Mouse (Mus musculus): ENCODE measurements around the gene Tmtc4.

Tmtc4 gene

DNA sequence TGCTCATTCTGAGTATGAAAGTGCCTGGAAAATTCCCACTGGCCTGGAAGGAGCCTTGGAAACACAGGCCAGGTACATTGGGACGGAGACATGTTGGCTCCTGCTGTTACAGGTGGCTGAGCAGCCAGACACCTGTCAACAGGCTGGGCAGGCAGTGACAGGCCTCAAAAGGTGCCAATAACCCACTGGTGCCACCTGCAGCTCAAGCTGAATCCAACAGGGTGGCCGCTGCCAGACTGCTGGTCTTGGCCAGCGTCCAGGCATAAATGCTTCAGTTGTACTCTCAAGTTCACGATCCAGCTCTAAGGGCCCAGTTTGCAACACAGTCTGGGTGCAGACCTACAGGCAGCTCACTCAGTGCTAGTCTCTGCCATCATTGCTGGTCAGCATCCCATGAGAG, 81.0 kb downstream of the Tmtc4 start:
- peak; percentile 71 to 81 for DNase-seq (ENCODE audit: low spot score in 2 of 2)

- peak in 1 of 2 experiments; percentile 17 for DNase-seq (ENCODE audit: low spot score in 2 of 2)
Observed at GRCm38 (mm10) chr14:122902136-122902535, 81.7 kb downstream of the Tmtc4 start.

GRCm38 (mm10) chr14:122901715-122902114, 82.1 kb downstream of the Tmtc4 start:
- DNase-seq (ENCODE audit: low spot score in 2 of 2), result no peak

GRCm38 (mm10) chr14:122901177-122901576, 82.7 kb downstream of the Tmtc4 start:
- no peak for DNase-seq (ENCODE audit: low spot score in 2 of 2)

GRCm38 (mm10) chr14:122900679-122901078, 83.2 kb downstream of the Tmtc4 start:
- DNase-seq (ENCODE audit: low spot score in 2 of 2), result no peak

GRCm38 (mm10) chr14:122898550-122898949, 85.3 kb downstream of the Tmtc4 start:
- no peak for DNase-seq (ENCODE audit: low spot score in 2 of 2)

GRCm38 (mm10) chr14:122896106-122896505, 87.7 kb downstream of the Tmtc4 start:
- no peak for DNase-seq (ENCODE audit: low spot score in 2 of 2)

- no peak for DNase-seq (ENCODE audit: low spot score in 2 of 2)
Observed at GRCm38 (mm10) chr14:122891470-122891968, 92.3 kb downstream of the Tmtc4 start.

DNA sequence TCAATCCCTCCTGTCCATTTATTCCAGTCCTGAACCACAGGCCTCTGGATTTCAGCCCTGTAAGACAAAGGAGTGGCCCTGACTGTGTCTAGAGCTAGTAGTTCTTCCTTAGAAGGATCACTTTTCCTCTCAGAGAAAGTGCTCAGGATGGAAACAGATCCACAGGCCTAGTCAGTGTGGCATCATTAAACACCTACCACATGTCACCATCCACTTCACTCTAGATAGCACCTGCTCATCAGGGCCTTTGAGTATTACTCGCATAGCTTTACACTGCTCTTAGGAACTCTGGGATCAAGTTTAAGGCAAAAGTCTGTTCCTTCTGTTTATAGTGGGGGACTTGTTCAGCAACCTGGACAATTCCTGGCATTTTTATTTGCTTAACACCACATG, 95.4 kb downstream of the Tmtc4 start:
- DNase-seq (ENCODE audit: low spot score in 2 of 2), result no peak

DNA sequence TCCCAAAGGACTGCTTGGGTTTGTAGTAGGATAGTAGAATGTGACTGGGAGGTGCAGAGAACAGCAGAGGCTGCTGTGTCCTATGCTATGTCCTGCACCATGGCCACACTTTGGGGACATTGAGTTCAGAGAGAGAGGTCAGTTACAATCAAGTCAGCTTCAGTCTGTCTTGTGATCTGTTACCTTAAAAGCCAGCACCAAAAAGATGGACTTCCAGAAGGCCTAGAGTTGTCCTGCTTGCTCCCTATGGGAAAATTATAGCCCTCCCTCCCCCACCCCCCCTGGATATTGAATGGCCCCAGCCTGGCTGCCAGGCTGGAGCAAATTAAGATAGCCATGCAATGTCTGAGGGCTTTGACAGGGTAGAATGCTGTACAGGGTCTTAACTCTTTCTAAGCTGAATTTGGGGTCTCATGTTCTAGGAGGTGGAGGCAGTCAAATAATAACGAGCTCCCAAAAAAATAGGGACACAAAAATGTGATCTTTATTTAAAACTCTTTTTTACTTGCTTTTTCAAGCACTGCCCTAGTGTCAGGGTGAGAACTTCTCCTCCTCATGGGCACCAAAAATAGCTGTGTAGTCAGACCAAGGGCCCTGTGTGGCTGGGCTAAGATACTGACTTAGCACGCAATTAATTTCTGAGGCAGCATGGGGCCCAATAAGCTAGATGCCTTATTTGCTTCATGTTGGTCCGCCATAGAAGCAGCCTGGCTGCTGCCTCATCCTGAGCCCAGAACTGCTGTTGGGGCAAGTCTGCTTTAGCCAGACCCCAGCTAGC, 95.9 kb downstream of the Tmtc4 start:
- DNase-seq (ENCODE audit: low spot score in 2 of 2), result no peak

GRCm38 (mm10) chr14:122887278-122887677, 96.6 kb downstream of the Tmtc4 start:
- DNase-seq (ENCODE audit: low spot score in 2 of 2), result no peak

DNA sequence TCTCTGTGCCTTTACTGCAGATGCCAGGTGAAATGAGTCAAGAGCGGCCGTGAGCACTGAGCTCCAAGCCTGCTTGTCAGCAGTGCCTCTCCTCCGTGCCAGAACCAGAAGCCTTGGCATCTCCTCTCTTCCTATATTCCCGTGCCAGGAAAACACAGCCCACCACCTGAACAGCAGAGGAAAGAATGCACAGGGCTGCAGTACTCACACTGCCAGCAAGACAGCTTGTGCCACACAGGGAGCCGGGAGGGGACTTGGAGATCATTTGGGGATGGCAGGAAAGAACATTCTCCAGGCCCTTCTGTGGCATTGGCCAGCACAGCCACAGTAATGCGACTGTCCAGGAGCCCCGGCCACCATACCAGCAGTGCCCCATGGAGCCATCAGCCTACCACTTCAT, 97.9 kb downstream of the Tmtc4 start:
- DNase-seq (ENCODE audit: low spot score in 2 of 2), result no peak

GRCm38 (mm10) chr14:122883821-122884584, 99.8 kb downstream of the Tmtc4 start:
- no peak for DNase-seq (ENCODE audit: low spot score in 2 of 2)

DNA sequence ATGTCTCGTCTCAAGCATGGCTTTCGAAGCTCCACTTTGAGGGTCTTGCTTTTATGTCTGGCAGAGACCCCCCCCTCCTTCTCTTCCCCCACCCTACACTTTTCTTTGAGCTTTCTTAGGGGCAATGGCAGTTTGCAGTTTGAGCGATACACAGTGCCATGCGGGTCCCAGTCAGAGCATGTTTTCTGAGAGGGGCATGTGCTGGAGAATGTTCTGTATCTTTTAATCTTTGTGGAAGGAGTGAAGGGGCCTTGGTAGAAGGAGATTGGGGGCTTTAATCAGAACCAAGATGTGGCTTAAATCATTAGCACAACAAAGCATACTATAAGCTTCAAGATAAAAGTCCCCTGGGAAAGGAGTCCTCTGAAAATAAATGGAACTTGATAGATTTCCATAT, 100.4 kb downstream of the Tmtc4 start:
- no peak for DNase-seq (ENCODE audit: low spot score in 2 of 2)

DNA sequence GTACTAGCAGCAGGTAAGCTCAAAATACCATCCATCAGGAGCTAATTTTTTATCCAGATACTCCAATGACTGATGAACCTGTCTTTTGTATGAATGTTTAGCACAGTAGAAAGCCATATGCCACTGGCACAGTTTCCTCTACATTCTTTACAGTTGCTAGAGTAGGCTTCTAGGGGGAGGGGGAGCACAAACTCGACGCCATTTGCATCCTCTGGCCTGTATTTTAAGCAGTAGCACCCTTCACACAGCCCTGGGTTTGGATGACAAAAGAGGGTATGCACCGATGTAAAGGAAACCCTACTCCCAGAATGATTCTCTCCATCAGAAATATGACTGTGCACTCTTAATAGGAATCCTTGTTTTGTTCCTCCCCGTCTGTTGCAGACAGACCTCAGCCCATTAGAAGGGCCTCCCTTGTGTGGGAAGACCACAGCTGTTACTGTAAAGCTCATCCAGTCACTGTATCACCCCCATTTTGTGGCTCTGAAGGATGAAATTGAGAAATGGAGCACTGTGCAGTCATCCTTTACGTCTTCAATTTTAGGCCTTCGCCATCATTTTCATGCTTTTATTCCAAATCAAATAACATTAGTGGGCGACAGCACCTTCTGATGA, 100.9 kb downstream of the Tmtc4 start:
- no peak for DNase-seq (ENCODE audit: low spot score in 2 of 2)

GRCm38 (mm10) chr14:122882201-122882639, 101.6 kb downstream of the Tmtc4 start:
- no peak for DNase-seq (ENCODE audit: low spot score in 2 of 2)

- no peak for DNase-seq (ENCODE audit: low spot score in 2 of 2)
Observed at GRCm38 (mm10) chr14:122881699-122882098, 102.1 kb downstream of the Tmtc4 start.

- DNase-seq (ENCODE audit: low spot score in 2 of 2), result no peak
Observed at GRCm38 (mm10) chr14:122880291-122880690, 103.5 kb downstream of the Tmtc4 start.

GRCm38 (mm10) chr14:122877787-122878186, 106.0 kb downstream of the Tmtc4 start:
- DNase-seq (ENCODE audit: low spot score in 2 of 2), result no peak

DNA sequence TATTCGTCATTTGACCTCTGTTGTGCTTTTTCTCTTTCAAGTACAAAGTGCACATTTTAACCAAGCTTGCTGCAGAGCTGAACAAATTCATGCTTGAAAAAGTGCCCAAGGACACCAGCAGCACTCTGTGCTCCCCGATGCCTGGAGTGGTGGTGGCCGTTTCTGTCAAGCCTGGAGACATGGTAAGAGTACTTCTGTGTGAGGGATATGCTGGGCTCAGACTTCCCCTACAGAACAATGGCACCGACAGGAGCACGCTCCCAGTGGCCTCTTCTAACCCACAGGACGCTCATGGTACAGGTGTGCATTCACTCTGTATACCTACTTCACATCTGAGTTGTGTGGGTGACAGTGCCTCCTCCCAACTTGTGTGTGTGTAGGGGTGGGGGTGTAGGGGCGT, 107.1 kb downstream of the Tmtc4 start:
- DNase-seq (ENCODE audit: low spot score in 2 of 2), result no peak

GRCm38 (mm10) chr14:122876163-122876562, 107.7 kb downstream of the Tmtc4 start:
- DNase-seq (ENCODE audit: low spot score in 2 of 2), result peak; percentile 23 to 63

DNA sequence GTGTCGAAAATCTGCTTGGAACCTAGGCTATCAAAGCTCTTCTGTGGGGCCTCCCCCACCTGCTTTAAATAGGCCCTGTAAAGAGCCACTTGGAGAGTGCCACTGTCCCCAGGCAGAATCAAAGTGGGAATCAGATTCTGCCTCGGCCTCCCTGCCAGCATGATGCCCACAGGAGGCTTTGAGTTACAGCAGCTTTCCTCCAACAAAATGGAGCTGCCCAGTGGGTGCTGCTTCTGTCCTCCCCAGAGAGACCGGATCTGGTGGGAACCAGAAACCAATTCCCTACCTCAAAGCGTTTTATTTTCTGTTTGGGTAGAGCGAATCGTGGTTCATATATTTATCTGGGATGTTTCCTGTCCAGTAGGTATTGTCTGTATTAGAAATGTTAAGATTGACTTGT, 108.2 kb downstream of the Tmtc4 start:
- no peak for DNase-seq (ENCODE audit: low spot score in 2 of 2)

Measured in heart, adult 9 months (tissue).